Mouse (Mus musculus) kidney, postnatal 36 days (tissue): Measurements from ENCODE around the gene Trp53inp2.

Experiments used
- DNase-seq, 2 experiments: peaks; one replicate each; pipeline ENCODE4 v3.0.0; 2021 to 2022; ENCODE audit warnings: mixed read lengths in 2 of 2

Trp53inp2 gene

DNA sequence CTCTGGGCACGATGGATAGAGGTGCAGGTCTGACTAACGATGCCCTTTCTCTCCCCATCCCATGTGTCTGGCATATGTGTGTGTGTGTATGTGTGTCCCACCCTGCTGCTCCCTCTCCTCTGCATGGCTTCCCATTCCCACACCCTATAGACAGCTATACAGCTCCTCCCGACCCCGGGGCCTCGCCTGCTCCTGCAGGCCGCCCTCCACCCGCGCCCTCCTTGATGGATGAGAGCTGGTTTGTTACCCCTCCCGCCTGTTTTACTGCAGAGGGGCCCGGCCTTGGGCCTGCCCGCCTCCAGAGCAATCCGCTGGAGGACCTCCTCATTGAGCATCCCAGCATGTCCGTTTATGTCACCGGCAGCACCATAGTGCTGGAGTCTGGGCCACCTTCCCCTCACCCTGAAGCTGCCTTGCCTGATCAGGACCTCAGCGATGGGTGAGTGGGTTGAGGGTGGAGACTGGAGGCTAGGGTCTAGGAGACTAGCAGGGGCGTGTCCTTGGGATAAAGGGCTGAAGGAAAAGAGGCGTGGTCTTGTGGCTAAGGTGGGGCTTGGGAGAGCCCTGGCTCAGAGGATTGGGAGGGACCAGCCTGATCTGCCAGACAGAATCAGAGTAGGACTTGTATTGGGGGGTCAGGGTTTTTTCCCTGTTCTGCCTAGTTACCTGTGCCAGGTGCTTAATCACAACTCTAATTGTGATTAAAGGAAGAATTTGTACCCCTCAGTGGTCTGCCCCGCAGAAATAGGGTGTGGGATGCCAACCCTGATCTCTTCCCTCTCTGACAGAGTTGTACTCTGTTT, 5.1 kb downstream of the Trp53inp2 start:
- DNase-seq = no peak

DNA sequence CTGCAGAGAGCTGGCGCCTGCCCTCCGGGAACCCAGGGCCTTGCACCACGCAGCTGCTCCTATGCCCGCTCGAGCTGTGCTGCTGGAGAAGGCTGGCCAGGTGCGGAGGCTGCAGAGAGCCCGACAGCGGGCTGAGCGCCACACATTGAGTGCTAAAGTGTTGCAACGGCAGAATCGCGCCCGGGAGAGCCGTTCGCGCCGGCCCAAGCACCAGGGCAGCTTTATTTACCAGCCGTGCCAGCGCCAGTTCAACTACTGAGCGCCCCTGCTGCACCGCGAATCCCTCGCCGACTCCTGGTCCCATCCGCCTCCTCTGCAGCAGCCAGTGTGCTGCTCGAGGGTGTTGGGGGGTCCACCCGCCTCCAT, 5.7 kb downstream of the Trp53inp2 start:
- peak in 1 of 2 experiments; percentile 13 for DNase-seq

DNA sequence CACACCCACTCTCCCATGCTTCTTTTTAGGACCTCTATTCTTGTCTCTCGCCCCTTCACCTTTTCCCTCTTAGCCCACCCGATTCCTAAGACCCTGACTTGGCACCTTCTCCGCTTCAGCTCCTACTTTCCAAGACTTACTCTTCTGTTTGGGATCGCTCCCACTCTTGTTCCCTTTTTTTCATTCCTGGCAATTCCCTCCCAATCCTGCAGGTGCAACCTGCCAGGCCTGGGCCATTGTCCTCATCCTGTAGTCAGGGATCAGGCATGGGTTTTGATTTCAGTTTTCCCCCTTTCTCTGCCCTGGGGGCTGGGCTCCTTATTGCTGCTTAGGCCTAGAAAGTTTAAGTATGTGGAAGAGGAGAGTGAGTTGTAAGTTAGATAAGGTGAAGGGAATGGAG, 6.2 kb downstream of the Trp53inp2 start:
- no peak for DNase-seq

DNA sequence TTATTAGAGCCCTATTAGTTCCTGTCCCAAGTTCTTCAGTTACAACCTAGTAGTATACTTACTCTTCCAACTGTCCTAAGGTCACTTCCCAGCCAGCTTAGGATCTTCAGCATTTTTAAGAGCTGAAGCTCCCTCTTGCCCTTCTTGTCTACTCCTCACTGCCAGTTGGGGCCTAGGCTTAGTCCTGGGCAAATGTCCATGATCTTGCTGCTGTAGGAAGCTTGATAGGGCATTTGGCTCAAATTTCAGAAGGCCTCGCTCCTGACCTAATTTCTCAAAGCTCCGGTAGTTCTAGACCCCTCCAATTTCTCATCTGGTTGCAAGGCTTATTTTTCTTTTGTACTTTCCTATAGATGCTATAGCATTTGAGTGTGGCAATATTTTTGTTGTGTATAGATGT, 7.7 kb downstream of the Trp53inp2 start:
- no peak for DNase-seq

DNA sequence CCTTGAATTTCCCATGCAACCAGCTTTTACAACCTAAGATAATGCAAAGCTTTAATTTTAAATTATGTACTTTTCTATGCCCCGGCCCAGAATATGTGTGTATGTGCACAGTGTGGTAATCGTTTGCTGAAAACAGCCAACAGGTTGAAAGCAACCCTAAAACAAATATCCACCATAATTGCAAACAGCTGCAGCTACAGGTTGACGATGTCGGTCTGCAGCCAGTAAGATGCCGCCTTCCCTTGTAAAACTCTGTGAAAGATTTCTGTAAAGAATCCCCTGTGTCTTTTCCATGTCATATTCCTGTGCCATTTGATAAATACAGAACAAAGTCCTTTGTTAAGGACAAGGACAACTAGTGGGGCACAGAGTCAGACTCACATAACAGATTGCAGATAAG, 13.7 kb downstream of the Trp53inp2 start:
- DNase-seq = no peak

- DNase-seq = peak in 1 of 2 experiments; percentile 16
Observed at GRCm38 (mm10) chr2:155400276-155400675, 19.4 kb downstream of the Trp53inp2 start.

DNA sequence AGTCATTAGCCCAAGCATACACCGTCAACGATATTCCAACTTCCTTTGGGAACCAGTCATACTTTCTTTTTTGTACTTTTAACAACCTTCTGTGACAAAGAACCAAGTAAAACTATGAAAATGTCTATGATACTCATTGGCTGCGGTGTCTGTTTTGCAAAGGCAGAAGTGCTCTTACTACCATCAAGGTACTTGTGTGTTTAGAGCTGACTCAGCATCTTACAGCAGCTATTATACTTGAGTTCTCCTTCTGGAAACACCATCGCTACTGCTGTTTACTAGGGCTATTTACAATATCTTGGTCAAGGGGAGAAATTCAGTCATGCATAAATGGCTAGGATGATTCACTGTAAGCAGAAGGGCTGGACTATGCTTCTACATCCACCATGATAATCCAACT, 21.1 kb downstream of the Trp53inp2 start:
- DNase-seq = no peak

GRCm38 (mm10) chr2:155404635-155405034, 23.8 kb downstream of the Trp53inp2 start:
- no peak for DNase-seq

DNA sequence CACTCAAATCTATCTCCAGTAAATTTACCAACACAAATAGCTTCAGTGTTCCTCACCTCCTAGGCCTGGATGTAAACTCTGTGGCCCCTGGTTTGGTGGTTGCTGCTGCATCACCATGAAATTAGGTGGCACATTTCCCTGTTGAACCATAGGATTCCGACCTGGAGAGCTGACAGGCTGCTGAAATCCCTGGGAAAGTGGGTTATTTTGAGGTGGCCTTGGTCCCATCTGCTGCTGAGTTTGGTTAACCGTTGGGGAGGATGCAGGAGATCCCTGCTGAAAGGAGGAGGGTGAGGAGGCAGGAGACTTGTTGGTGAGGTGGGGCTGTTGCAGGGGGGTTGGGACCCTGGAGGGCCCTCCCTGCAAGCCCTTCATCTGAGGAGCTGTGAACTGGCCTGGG, 40.1 kb downstream of the Trp53inp2 start:
- no peak for DNase-seq

DNA sequence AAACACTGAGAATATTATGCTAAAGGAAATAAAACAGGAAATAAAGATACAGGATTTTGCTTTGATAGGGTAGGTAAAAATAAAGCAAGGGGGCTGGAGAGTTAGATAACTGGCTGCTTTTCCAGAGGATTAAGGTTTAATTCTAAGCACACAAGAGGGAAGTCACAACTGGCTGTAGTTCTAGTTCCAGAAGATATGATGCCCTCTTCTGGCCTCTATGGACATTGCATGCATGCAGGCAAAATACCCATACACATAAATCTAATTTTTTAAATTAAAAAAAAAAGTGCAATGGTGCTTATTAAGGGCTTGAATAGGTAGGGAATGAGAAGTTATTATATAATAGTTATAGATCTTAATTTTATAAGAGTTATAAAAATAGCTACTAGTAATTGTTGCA, 55.6 kb downstream of the Trp53inp2 start:
- DNase-seq = peak; percentile 15 to 41
